Mouse (Mus musculus) stomach, postnatal 0 days (tissue): ENCODE data around the gene Stard3. TPM values are rescaled to one million over a fixed set of nuclear protein-coding genes. Genes with fewer than 3 reads are reported as not detected.

ENCODE experiments used
- ATAC-seq: fragments of 200-750 bp; cut with Nextera tagmentation; 2 replicates; pipeline ENCODE4 v1.8.0; 2017; ENCODE audit not compliant: low FRiP score, low TSS enrichment
- DNase-seq: peaks from one replicate; pipeline ENCODE4 v3.0.0-alpha.2; 2016; ENCODE audit warnings: low spot score
- H3K27ac ChIP-seq: fragments of 300-500 bp; sonication (generic); replicated peaks from 2 replicates; pipeline ENCODE4 v1.5.1; 2014; ENCODE audit warnings: mild to moderate bottlenecking, control low read depth
- H3K27me3 ChIP-seq: fragments of 300-500 bp; sonication (generic); 2 replicates; pipeline ENCODE4 v1.6.1; 2014; ENCODE audit warnings: low read length; ENCODE audit not compliant: control insufficient read depth, insufficient read depth
- H3K36me3 ChIP-seq: fragments of 300-500 bp; sonication (generic); 2 replicates; pipeline ENCODE4 v1.6.1; 2014; ENCODE audit warnings: low read length, mixed read lengths; ENCODE audit not compliant: control insufficient read depth, insufficient read depth
- H3K4me1 ChIP-seq: fragments of 300-500 bp; sonication (generic); replicated peaks from 2 replicates; pipeline ENCODE4 v1.6.1; 2014; ENCODE audit warnings: antibody characterized with exemption; ENCODE audit not compliant: control insufficient read depth, insufficient read depth
- H3K4me2 ChIP-seq: fragments of 300-500 bp; sonication (generic); replicated peaks from 2 replicates; pipeline ENCODE4 v1.6.1; 2014; ENCODE audit warnings: low read depth, mild to moderate bottlenecking, control low read depth, moderate library complexity
- H3K4me3 ChIP-seq: fragments of 300-500 bp; sonication (generic); 2 replicates; pipeline ENCODE4 v1.5.1; 2014; ENCODE audit warnings: low read depth, low read length, control low read depth
- H3K9ac ChIP-seq: fragments of 300-500 bp; sonication (generic); 2 replicates; pipeline ENCODE4 v1.6.1; 2014; ENCODE audit warnings: mild to moderate bottlenecking, low read length, control low read depth, mixed read lengths
- H3K9me3 ChIP-seq: fragments of 300-500 bp; sonication (generic); 2 replicates; pipeline ENCODE4 v1.6.1; 2016; ENCODE audit warnings: low read length; ENCODE audit not compliant: control insufficient read depth
- CTCF ChIP-seq: IDR thresholded peaks from 2 replicates; pipeline ENCODE4 v1.5.1; 2016; ENCODE audit warnings: antibody characterized with exemption, low read depth, mild to moderate bottlenecking, moderate library complexity
- EP300 ChIP-seq: optimal IDR thresholded peaks from 2 replicates; pipeline ENCODE3; 2016; ENCODE audit warnings: antibody characterized with exemption
- WGBS: fragments of 180-500 bp; shearing (Covaris S2); extraction: QIAGEN DNeasy Blood & Tissue Kit; methylation state at CpG from one replicate; pipeline ENCODE4 v1.1.7; 2014; 5-methylcytosine and 5-hydroxymethylcytosine counted together
- polyA plus RNA-seq: library from polyadenylated mRNA; unstranded; fragments of >200 nt; fragmentation: Nextera tagmentation; extraction: Ambion mirVana; gene quantifications from 2 replicates; pipeline ENCODE4 v1.2.1, GENCODE M21; 2015

The Stard3 gene
- polyA plus RNA-seq, 1 experiment from 2014 or later, result 24.9 TPM

DNA sequence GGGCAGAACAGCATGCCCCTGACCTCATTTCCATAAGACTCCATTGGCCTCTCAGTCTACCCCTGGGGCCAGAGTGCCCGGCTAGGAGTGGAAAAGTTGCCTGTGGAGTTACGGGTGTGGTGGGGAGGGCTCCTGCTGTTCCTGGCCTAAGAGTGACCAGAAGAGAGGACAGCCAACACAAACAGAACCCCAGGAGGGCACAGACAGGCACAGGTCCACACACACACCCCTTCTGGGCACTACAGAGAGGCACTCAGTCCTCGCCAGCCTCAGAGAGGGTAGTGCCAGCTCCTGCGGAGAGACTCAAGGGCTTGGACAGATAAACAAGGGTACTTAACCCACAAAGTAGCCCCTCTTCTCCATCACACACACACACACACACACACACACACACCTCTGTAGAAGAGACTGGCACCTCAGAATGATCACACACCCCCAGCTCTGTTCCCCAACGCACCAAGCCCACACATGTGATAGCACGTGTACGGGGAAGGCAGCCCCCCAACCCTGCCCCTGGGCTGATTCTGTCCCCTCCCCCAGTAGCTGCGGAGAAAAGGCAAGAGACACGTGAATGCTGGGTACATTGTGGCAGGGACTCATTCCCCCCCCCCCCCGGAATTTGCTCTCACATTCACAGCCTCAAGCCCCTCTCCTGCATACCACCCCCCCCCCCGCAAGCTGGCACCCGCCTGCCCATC is 10.6 kb upstream of the Stard3 start:
- 14% methylated on average over 10 of the region's 12 CpGs for WGBS
- Histone ChIP-seq H3K4me2 (no peak overlapping the region), H3K36me3 (no peaks in the 10 kb centered on the region), H3K9ac (no peak overlapping the region), H3K27me3 (peaks cover 3% of the 10 kb centered on the region; the same call in 1 of the 2 replicates), H3K27ac (no peak overlapping the region), H3K4me3 (no peak overlapping the region), H3K9me3 (no peaks in the 10 kb centered on the region), H3K4me1 (peaks cover 4% of the 10 kb centered on the region; the same call in 1 of the 2 replicates)
- no peak for ATAC-seq
- no peak for TF ChIP-seq EP300
- no peak for TF ChIP-seq CTCF
- no peak for DNase-seq

DNA sequence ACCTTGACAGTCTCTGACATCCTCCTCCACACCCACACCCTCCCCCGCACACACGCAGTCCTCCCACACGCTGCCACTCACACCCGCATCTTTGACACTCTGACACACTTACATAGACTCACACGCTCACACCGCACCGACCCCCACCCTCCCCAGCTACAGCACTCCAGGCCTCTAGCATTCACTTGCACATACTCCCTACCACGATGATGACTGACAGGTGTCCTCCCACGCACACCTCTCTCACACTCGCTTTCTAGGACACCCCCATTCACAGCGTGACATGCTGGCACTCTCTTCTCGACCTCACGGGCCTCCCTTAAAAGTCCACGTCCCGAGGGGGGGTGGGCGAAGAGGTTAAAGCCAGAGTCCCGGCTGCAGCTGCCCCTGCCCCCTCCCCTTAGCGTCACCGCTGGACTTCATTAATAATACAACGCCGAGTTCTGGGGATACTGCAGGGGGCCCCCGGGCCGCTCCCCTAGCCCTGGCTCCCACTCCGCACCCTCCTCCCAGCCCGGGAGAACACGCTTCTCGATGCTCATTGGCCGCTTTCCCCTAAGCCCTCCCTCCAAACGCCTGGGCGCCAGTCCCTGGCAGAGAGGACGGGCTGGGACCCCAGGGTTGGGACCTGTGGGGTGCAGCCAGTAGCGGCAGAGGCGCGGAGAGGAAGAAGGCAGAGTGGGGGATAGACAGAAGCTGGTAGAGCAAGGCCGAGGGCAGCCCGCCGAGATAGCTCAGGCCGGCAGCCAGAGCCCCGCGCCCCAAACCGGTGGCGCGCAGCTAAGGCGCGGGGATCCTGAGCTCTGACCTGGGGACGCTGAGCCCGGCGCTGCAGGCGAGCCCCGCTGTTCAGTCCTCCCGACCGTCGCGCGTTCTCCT is 9.8 kb upstream of the Stard3 start, which contains the start of gene Ppp1r1b:
Ppp1r1b (plus strand) TSS at position 322 of the 879 bp plus-strand sequence.
- peak; percentile 27; the same call in 1 of the 2 replicates for ATAC-seq
- no peaks in the 10 kb centered on the region for H3K36me3 ChIP-seq
- WGBS, result under 1% methylated on average over 55 of the region's 55 CpGs
- peak within 1 kb of the TSS; percentile 51 for H3K4me3 ChIP-seq
- peaks cover 3% of the 10 kb centered on the region; the same call in 1 of the 2 replicates for H3K27me3 ChIP-seq
- H3K4me1 ChIP-seq, result peaks cover 4% of the 10 kb centered on the region; the same call in 1 of the 2 replicates
- TF ChIP-seq EP300 (no peak), CTCF (no peak)
- no peaks in the 10 kb centered on the region for H3K9me3 ChIP-seq
- no peak within 1 kb of the TSS; the same call in 1 of the 2 replicates for H3K27ac ChIP-seq
- peak within 1 kb of the TSS; percentile 93 for H3K4me2 ChIP-seq
- DNase-seq, result peak; percentile 63
- H3K9ac ChIP-seq, result peak within 1 kb of the TSS; percentile 58

GRCm38 (mm10) chr11:98349308-98349707 is 8.9 kb upstream of the Stard3 start:
- no peak for DNase-seq
- WGBS, result 22% methylated on average over 9 of the region's 9 CpGs

DNA sequence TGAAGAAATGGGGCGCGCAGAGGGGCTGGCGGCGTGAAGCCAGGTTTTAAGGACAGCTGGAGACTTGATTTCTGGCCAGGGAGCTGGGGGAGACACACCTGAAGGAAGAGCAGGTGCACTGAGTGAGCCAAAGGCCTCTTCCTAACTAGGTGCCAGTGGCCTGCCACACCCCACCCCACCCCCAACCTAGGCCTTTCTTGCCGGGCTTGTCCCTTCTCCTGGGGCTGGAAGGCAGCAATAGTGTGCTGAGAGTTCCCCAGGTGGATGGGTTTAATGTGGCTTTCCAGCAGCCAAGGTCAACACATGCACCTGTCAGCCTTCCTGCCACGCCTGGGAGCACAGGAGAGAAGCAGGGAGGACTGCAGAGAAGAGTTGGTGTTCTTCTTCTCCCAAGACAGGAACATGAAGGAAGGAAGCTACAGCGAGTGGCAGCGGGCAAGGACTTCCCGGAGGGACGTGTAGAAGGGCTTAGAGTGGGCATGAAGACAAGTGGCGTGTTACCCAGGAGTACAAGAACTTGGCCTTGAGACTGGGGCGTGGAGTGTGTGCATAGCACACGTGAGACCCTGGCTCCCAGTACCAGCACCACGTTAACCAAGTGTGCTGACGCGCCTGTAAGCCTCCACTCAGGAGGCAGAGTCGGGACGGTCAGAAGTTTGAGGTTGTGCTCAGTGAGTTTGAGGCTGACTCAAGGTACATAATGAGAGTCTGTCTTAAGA is 5.7 kb upstream of the Stard3 start:
- H3K9ac ChIP-seq, result no peak overlapping the region
- ATAC-seq (no peak), DNase-seq (peak; percentile 61)
- TF ChIP-seq EP300, result no peak
- TF ChIP-seq CTCF, result no peak
- peaks cover 8% of the 10 kb centered on the region for H3K4me1 ChIP-seq
- WGBS, result 68% methylated on average over 18 of the region's 18 CpGs
- no peak overlapping the region for H3K27ac ChIP-seq
- H3K9me3 ChIP-seq, result no peaks in the 10 kb centered on the region
- H3K4me2 ChIP-seq, result no peak overlapping the region
- peaks cover 3% of the 10 kb centered on the region; the same call in 1 of the 2 replicates for H3K27me3 ChIP-seq
- H3K4me3 ChIP-seq, result no peak overlapping the region
- H3K36me3 ChIP-seq, result no peaks in the 10 kb centered on the region

More at GRCm38 (mm10) chr11:98349308-98349707, 8.9 kb upstream of the Stard3 start:
- H3K4me1 ChIP-seq, result peaks cover 4% of the 10 kb centered on the region; the same call in 1 of the 2 replicates
- H3K27me3 ChIP-seq, result peaks cover 3% of the 10 kb centered on the region; the same call in 1 of the 2 replicates
- no peak overlapping the region for H3K27ac ChIP-seq
- peak overlapping the region; percentile 51; the same call in 1 of the 2 replicates for H3K4me3 ChIP-seq
- no peak overlapping the region for H3K9ac ChIP-seq
- ATAC-seq, result no peak
- H3K36me3 ChIP-seq, result no peaks in the 10 kb centered on the region
- no peak for TF ChIP-seq CTCF
- TF ChIP-seq EP300, result no peak
- no peaks in the 10 kb centered on the region for H3K9me3 ChIP-seq
- H3K4me2 ChIP-seq, result peak overlapping the region; percentile 93; the same call in 1 of the 2 replicates

GRCm38 (mm10) chr11:98353651-98354211 is 4.4 kb upstream of the Stard3 start:
- H3K4me2 ChIP-seq, result no peak overlapping the region
- ATAC-seq (no peak), DNase-seq (peak; percentile 59)
- H3K36me3 ChIP-seq, result no peaks in the 10 kb centered on the region
- no peak overlapping the region for H3K9ac ChIP-seq
- H3K4me1 ChIP-seq, result peaks cover 4% of the 10 kb centered on the region; the same call in 1 of the 2 replicates
- 43% methylated on average over 8 of the region's 8 CpGs for WGBS
- TF ChIP-seq CTCF (no peak), EP300 (no peak)
- H3K27ac ChIP-seq, result no peak overlapping the region
- peaks cover 3% of the 10 kb centered on the region; the same call in 1 of the 2 replicates for H3K27me3 ChIP-seq
- no peak overlapping the region for H3K4me3 ChIP-seq
- H3K9me3 ChIP-seq, result no peaks in the 10 kb centered on the region
